Mouse (Mus musculus) large intestine, adult 2 months (tissue): Measurements from ENCODE around the gene Ddx58. TPM values are rescaled to one million over a fixed set of nuclear protein-coding genes. Genes with fewer than 3 reads are reported as not detected.

Experiments
- DNase-seq: peaks from one replicate; pipeline ENCODE4 v3.0.0-alpha.2; 2012; ENCODE audit warnings: low read depth, low spot score
- WGBS: fragments of 180-500 bp; shearing (Covaris S2); methylation state at CpG from one replicate; pipeline ENCODE4 v1.1.7; 2018; 5-methylcytosine and 5-hydroxymethylcytosine counted together
- polyA plus RNA-seq: library from polyadenylated mRNA; depleted of rRNA; stranded (reverse); fragments of >200 nt; gene quantifications from 2 replicates; pipeline ENCODE4 v1.2.3, GENCODE M21; 2012

The Ddx58 gene
- polyA plus RNA-seq, 1 experiment: 13.5 TPM

- no peak for DNase-seq
- 91% methylated on average over 9 of the region's 9 CpGs for WGBS
These were observed 46.2 kb downstream of the Ddx58 start for GRCm38 (mm10) chr4:40193461-40193860.

- 77% methylated on average over 2 of the region's 2 CpGs for WGBS
- no peak for DNase-seq
These were observed 47.4 kb downstream of the Ddx58 start for GRCm38 (mm10) chr4:40192246-40192645.

- WGBS: 87% methylated on average over 7 of the region's 7 CpGs
- DNase-seq: no peak
These were observed 51.7 kb downstream of the Ddx58 start for GRCm38 (mm10) chr4:40187956-40188355.

- 75% methylated on average over 5 of the region's 5 CpGs for WGBS
- no peak for DNase-seq
These were observed 55.2 kb downstream of the Ddx58 start for GRCm38 (mm10) chr4:40184470-40184869.

GRCm38 (mm10) chr4:40183781-40184180, 55.8 kb downstream of the Ddx58 start:
- no peak for DNase-seq
- WGBS: 87% methylated on average over 6 of the region's 6 CpGs

GRCm38 (mm10) chr4:40182651-40183320, 56.8 kb downstream of the Ddx58 start:
- 51% methylated on average over 14 of the region's 14 CpGs for WGBS
- DNase-seq: peak; percentile 7

GRCm38 (mm10) chr4:40181681-40182080, 57.9 kb downstream of the Ddx58 start:
- WGBS: 64% methylated on average over 8 of the region's 8 CpGs
- DNase-seq: no peak

GRCm38 (mm10) chr4:40180046-40180445, 59.6 kb downstream of the Ddx58 start:
- WGBS: 95% methylated on average over 6 of the region's 6 CpGs
- DNase-seq: no peak

- 92% methylated on average over 17 of the region's 17 CpGs for WGBS
- no peak for DNase-seq
These were observed 61.0 kb downstream of the Ddx58 start for GRCm38 (mm10) chr4:40178584-40178983.

GRCm38 (mm10) chr4:40174321-40174720, 65.3 kb downstream of the Ddx58 start:
- DNase-seq: no peak
- 69% methylated on average over 4 of the region's 4 CpGs for whole genome bisulfite sequencing

- 84% methylated on average over 2 of the region's 2 CpGs for WGBS
- DNase-seq: no peak
These were observed 67.3 kb downstream of the Ddx58 start for GRCm38 (mm10) chr4:40172336-40172735.

GRCm38 (mm10) chr4:40171477-40171876, 68.2 kb downstream of the Ddx58 start:
- 89% methylated on average over 4 of the region's 4 CpGs for whole genome bisulfite sequencing
- no peak for DNase-seq

GRCm38 (mm10) chr4:40163646-40164045, 76.0 kb downstream of the Ddx58 start:
- WGBS: 83% methylated on average over 10 of the region's 10 CpGs
- no peak for DNase-seq

GRCm38 (mm10) chr4:40160591-40161434, 78.8 kb downstream of the Ddx58 start:
- no peak for DNase-seq
- WGBS: 92% methylated on average over 8 of the region's 8 CpGs

- 70% methylated on average over 5 of the region's 5 CpGs for WGBS
- no peak for DNase-seq
These were observed 81.4 kb downstream of the Ddx58 start for GRCm38 (mm10) chr4:40158224-40158540.

- DNase-seq: no peak
- WGBS: 62% methylated on average over 5 of the region's 5 CpGs
These were observed 82.0 kb downstream of the Ddx58 start for GRCm38 (mm10) chr4:40157500-40158223.

- no peak for DNase-seq
- 60% methylated on average over 18 of the region's 18 CpGs for WGBS
These were observed 82.8 kb downstream of the Ddx58 start for GRCm38 (mm10) chr4:40156582-40157499.

- no peak for DNase-seq
- WGBS: 48% methylated on average over 2 of the region's 2 CpGs
These were observed 83.5 kb downstream of the Ddx58 start for GRCm38 (mm10) chr4:40156153-40156552.

GRCm38 (mm10) chr4:40155467-40155999, 84.1 kb downstream of the Ddx58 start:
- no peak for DNase-seq
- WGBS: 75% methylated on average over 13 of the region's 13 CpGs
